Mouse (Mus musculus): ENCODE data around the gene Srf.

- TF ChIP-seq POLR2A (IDR thresholded peaks at IDR 0.05; ENCODE audit: low read depth, low read length) (no peak), CTCF (IDR thresholded peaks at IDR 0.05; ENCODE audit: borderline replicate concordance, insufficient read depth, low read length) (no peak)
Measured at GRCm38 (mm10) chr17:46552151-46552550, 3.8 kb downstream of the Srf start.
